Mouse (Mus musculus): ENCODE measurements at regions not wholly inside any gene's neighbourhood (a gene's known extent, or its start where the extent isn't known, plus 50 kb on each side); places are given as distances from the start of the nearest gene placed in this dataset.
A peak's percentile ranks its signal among the peaks of the same experiment; 100 is the strongest.

DNA sequence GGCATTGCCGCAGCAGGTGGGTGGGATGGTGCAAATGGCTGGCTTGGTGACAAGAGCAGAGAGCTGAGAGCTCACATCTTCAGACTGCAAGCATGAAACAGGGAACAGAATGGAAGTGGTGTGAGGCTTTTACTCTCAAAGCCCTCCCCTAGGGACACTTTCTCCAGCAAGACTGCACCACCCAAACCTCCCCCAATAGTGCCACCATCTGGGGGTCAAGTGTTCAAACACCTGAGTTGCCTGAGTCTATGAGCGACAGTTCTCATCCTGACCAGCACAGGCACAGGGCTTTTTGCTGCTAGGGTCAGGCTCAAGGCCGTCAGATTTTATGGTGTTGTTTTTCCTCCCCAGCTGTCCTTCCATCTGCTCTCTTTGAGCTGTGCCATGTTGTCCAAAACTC, 337.9 kb upstream of the Eif4g2 start:
- no peak for DNase-seq (ENCODE audit: low spot score in 2 of 2)

DNA sequence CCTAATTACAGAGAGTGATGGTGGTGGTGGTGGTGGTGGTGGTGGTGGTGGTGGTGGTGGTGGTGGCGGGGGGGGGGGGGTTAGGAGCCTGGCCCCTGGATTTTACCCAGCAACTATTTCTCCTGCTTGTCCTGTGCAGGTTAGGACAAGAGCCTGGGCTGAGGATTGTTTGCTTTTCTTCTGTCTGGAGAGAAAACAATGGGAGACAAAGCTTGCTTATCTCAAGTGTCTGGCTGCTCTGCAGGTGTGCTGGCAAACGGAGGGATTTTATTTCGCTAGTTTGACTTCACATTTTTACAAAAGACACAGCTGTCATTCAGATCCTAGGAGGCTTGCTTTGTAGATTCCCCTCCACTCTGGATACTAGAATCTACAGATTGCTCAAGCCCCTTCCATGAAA, 334.9 kb upstream of the Eif4g2 start:
- DNase-seq (ENCODE audit: low spot score in 2 of 2), result no peak

DNA sequence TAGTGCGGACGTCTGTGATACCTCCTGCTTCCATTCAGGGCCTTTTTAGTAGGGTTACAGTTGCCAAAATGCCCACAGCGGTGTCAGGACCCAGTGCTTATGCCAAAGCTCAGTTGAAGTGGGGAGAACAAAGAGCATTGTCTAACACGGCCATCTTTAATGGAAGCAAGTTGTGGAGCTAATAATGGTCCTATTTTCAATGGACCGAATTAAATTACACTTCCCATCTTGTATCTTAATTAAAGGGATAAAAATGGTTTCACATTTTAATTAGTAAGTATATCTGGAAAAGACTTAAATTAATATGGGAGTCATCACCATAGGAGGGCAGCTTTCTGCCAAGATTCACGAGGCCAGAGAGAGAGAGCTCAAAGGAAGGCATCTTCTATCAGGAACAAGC, 333.2 kb upstream of the Eif4g2 start:
- DNase-seq (ENCODE audit: low spot score in 2 of 2), result no peak

DNA sequence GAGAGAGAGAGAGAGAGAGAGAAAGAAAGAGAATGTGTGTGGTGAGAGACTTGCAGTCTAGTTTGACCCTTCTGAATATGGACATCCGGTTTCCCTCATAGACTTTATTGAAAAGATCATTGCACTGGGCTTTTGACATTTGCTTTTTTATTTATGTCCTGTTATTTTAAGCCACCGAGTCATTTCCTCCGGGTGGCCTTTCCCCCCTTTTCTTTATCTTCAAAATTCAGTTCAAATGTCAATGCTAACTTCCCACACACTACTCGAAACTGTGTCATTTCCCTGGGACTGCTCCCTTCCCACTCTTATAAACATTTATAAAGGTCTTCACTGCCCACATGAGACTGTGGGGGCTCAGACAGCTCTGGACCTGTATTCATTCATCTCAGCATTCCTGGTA, 330.9 kb upstream of the Eif4g2 start:
- DNase-seq (ENCODE audit: low spot score in 2 of 2), result peak; percentile 26 to 59

DNA sequence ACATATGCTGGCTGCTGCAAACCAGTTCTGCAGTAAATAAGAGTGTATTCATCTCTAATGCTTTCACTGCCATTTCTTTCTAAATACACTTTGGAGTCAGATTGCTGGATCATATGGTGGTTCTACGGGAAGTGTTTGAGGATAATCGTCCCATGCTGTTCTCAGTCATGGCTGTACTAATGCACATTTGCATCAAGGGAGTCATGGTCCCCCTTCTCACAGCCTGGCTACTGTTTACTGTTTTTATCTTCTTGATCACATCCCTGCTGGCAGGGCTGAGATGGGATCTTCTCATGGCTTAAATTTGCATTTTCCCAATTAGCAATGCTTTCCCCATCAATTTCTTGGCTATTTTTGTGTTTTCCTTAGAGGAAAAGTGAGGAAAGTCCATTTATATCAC, 330.1 kb upstream of the Eif4g2 start:
- no peak for DNase-seq (ENCODE audit: low spot score in 2 of 2)

DNA sequence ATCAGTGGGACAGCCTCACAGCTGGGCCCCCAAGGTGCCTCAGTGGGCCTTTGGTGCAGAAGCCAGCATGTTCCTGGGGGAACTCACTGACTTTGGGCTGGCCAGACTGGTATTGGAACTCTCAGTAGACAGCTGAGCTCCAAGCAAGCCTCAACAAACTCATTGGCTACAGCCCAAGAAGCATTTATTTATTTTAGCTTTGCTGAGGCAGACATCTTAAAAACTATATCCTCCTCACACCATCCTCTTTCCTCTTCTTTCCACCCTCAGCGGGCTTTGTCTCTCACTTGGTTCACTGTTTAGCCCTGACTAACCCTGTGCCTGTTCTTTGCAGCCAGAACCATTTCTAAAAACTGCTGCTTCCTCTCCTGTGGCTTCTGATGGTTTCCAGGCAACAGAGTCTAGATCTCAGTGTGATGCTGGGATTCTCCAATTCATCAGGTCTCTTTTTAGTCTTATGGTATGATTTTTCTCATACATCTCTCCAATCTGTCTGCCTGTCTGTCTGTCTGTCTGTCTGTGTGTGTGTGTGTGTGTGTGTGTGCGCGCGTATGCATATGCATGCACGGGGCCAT, 328.6 kb upstream of the Eif4g2 start:
- DNase-seq (ENCODE audit: low spot score in 2 of 2), result no peak

DNA sequence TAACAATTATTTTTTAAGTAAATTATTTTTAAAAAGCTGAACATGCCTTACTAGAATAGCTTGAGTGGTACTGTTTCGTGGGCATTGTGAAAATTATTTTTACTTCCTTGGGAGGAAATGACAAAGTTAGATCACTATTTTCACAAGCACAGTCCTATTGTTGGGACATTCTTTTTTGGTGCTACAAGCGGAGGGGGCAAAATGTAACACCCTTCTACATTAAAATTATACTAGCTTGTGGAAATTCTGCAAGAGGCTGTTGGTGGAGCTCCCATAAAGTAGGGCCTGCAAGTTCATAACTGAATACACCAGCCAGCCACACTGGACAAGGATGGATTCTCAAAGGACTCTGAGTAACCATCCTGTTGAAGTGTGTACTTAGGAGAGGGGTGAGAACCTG, 313.1 kb upstream of the Eif4g2 start:
- no peak for DNase-seq (ENCODE audit: low spot score in 2 of 2)

DNA sequence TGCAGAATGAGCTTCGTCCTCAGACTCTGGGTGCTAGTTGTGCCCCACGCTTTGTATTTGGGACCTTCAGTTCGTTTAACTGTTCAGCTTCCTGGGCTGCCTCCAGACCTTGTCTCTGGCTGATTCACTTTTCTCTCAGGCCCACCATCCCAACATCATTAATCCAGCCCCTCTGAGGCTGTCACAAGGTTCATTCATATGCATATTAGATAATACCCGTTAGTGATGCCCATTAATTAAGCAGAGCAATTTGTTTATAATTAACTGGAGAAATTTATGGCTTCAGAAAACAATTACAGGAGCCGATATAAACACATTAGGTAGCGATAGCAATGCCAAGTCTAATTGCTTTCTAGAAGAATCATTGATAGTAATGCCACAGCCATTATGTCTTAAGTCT, 312.3 kb upstream of the Eif4g2 start:
- DNase-seq (ENCODE audit: low spot score in 2 of 2), result no peak

DNA sequence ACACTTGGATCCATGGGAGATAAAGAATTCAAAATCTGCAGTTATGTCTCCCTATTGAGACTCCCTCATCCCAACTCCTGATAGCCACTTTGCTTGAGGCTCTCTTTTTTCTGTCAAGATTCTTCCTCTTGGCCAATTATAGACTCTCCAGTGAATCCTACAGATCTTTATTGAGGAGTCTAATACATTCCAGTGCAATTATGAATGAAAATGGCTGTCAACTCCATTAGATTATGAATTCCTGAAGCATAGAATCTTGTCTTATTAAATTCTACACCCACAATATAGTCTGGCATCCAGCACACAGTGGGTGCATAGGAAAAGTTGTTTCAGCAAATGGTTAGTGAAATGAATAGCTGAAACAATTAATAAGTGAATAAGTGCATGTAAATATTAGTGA, 311.0 kb upstream of the Eif4g2 start:
- no peak for DNase-seq (ENCODE audit: low spot score in 2 of 2)

DNA sequence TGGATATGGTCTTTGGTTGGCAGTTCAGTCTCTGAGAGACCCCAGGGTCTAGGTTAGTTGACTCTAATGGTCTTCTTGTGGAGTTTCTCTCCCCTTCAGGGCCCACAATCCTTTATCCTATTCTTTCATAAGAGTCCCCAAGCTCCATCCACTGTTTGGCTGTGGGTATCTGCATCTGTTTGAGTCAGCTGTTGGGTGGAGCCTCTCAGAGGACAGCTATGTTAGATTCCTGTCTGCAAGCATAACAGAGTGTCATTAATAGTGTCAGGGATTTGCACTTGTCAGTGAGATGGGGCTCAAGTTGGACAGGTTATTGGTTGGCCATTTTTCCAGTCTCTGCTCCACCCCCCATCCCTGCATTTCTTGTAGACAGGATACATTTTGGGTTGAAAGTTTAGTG, 306.9 kb upstream of the Eif4g2 start:
- no peak for DNase-seq (ENCODE audit: low spot score in 2 of 2)

DNA sequence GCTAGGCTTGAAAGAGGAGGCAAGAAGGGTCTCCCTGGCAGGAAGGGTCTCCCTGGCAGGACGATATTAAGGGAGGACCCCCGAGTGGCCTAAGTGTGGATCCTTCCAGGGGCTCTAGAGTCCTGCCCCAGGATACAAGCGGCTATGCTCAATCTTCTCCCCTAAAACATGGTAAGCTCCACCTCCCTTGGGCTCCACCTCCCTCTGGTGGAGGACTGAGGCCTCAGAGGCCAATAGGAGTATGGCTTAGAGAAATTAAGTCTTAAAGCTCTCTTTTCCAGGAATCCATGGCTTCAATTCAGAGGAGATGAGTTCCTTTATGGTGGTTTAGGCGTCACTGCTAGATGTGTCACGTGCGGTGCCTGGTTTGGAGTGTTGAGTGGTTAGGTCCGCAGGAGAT, 291.7 kb upstream of the Eif4g2 start:
- DNase-seq (ENCODE audit: low spot score in 2 of 2), result no peak

DNA sequence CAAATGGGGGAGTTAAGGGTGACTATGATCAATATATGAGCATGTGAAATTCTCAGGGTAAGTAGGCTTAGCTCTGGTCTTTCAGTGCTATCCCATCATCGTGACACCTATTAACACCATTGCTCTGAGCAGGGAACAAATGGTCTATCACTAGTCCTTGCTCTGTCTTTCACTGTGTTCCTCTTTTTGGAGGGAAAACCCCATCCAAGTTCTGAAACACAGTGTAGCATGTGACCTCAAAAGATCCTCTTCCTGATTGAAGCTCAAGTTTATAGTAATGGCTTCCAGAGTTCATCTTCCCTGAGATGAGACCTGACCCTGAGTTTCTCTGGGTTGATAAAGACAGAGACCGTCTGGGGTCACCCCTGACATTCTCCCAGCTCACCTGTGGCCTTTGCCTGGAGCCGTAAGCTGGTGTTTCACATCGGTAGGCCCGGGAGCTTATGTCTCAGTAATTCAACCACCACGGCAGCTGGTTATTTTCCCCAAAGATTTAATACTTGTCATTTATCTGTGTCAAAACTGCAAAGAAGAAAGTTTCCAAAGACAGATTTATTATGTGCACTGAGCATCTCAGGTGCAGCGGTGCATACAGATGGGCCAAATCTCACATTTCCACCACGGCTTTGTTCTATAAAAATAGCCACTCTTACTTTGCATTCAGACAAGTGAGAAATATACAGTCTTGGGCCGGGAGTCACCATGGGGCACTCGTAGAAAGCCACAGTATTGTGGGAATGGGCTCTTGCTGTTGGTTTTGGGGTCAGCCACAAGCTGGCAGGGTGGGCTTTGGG, 290.7 kb upstream of the Eif4g2 start:
- no peak for DNase-seq (ENCODE audit: low spot score in 2 of 2)

DNA sequence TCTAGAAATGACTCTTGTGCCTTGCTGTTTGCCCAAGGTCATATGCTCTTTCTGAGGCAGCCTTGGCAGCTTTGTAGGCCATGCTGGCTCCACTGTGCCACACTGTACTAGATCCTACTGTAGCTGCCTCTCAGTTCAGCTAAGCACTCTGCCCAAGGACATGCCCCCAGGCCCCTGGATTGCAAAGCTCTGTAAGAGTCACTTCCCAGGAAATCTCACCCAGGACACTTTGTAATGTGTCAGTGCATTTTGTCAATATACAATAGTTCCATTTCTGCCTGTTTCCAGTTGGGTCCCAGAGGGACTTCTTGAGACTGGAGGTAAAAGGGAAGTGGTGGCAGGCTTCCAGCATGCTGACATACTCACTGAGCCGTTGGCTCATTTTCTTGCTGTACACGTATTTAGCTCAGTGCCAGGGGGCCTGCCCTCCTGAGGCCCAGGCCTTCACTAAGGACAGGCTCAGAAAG, 287.6 kb upstream of the Eif4g2 start:
- peak; percentile 32 to 33 for DNase-seq (ENCODE audit: low spot score in 2 of 2)

DNA sequence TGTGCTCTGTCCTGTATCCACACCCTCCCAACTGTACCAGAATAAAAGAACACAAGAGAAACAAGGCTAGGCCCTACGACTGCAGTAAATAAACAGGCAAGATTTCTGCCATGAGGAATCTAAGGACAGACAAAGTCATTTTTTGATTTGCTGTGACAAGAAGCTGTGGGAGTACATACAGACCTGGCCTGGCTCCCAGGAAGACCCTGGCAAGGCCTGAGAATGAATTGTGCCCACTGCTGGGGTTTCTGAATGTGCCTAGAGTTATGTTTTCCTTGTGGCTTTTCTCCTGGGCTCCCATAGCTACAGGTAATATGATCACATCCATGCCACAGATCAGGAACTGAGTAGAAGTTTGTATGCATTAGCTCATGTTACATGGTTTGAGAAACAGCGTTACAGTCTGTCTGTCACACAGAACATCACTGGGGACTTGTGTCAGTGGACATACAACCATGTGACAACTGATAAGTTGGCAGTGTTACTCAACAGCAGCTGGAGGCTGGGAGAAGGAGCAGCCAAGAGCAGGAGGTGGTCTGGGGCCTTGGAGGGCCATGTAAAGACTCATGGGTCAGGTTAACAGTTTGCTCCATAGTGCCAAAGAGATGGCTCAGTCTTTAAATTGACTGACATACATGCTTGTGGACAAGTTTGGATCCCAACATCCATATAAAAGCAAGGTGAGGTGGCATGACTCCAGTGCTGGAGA, 285.6 kb upstream of the Eif4g2 start:
- no peak for DNase-seq (ENCODE audit: low spot score in 2 of 2)

DNA sequence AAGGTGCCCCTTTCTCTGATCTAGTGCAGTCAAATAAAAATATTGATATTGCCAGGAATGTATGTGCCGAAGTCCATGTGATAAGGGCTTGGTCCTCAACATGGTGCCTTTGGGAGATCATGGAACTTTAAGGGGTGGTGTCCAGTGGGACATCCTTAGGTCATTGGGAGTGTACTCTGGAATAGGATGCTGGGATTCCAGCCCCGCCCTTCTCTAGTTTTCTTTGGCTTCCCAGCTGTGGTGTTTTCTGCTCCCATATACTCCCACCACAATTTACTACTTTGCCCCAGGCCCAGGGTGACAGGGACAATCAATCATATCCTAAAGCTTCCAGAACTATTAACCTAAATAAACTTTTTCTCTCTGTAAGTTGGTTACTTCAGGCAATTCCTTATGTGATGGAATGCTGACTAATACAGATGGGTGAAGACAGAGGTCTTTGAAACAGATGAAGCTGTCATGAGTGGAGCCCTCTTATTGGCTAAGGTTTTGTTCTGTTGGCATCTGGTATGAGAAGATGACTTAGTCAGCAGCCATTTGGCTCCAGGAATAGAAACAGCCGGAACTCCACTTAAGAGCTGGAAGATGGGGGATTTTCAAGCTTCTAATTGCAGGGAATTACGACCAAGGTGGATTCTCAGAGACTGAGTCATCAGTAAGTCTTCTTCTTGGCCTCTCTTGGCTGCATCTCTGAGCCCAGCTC, 284.3 kb upstream of the Eif4g2 start:
- DNase-seq (ENCODE audit: low spot score in 2 of 2), result no peak

DNA sequence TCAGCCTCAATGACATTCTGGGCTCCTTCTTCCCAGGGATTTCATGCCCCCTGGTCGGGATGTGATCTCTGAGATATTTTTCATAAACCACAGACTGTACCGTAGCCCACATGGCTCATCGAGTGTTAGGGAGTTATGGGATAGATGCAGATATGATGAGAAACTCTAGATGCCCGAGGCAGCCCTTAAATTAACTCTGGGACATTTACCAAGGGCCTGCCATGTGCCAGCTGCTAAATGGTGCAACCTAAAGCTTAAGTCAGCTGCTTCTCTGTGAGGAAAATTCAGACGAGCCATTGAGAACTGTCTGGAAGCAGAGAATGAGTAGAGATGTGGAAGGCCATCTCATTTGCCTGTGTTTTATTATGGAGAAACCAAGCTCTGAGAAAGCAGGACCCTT, 282.6 kb upstream of the Eif4g2 start:
- no peak for DNase-seq (ENCODE audit: low spot score in 2 of 2)

DNA sequence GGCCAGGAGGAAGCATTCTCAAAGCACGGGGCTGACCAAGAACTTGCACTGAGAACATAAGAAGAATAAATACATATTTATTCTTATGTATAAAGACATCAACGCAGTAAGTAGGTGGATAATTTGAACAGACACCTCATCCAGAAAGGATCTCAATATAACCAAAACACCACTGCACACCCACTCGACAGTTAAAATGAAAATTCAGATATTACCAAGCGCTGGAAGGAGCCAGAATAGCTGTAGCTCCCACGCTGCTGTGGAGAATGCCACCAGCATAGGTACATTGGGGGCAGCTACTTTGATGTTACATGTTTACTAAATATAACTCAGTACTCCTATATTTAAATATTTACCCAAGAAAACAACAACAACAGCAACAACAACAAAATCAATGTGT, 280.4 kb upstream of the Eif4g2 start:
- no peak for DNase-seq (ENCODE audit: low spot score in 2 of 2)

DNA sequence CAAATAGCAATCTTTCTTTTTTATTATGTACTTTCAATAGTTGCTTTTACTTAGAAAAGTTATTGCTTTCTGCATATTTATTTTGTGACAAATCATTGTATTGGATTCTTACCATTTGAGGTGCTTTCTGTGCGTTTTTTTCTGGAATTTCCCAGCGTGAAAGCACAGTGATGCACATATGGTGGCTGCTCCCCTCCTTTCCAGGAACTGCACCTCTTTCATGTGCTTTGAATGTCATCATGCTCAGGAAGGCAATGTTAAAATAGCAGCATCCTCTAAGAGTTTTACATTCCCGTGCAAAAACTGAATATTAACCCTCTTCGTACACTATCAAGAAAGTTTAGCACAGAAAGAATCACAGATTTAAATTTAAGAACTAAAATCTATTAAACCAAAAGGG, 279.8 kb upstream of the Eif4g2 start:
- no peak for DNase-seq (ENCODE audit: low spot score in 2 of 2)

DNA sequence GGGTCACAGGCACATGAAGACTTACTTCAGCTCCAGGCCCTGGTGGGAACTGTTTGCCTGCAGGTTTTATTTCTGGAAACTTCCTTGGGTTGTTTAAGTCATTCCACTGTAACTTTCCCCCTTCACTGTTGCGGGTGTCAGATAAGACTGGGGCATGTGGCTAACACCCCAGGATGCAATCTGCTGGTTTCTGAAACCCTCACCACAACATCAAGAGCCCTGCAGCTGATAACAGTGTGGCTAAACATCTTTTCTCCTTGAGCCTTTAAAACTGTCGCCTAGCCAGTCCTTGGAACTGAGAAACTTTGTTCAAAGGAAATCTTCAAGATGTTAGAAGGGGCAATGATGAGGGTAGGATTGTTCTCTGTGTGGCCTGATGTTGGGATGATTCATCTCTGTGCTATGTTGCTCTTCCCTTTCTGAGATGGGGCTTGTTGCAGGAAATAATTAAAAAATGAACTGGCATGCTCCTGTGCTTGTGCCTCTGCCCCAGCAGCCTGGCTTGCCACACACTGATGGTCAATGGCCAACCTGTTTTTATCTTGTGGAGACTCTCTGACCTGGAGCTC, 272.3 kb upstream of the Eif4g2 start:
- DNase-seq (ENCODE audit: low spot score in 2 of 2), result no peak

DNA sequence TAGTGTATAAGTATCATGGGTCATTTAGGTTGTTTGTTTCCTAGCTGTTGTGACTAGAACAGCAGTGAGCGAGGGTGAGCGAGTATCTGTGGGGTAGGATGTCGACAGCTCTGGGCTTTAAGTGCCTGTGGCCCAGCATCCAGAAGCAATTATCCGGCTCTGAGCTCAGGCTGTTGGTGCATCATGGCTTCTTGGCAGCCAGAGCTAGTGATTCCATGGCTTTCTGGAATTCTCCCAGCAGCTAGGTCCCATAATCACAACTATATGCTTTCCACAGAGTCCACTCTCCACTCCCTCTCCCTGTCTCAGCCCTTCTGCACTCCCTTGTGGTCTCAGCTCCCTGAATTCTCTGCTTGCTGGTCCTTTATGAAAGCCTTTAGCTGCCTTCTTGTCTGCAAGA, 271.2 kb upstream of the Eif4g2 start:
- no peak for DNase-seq (ENCODE audit: low spot score in 2 of 2)

DNA sequence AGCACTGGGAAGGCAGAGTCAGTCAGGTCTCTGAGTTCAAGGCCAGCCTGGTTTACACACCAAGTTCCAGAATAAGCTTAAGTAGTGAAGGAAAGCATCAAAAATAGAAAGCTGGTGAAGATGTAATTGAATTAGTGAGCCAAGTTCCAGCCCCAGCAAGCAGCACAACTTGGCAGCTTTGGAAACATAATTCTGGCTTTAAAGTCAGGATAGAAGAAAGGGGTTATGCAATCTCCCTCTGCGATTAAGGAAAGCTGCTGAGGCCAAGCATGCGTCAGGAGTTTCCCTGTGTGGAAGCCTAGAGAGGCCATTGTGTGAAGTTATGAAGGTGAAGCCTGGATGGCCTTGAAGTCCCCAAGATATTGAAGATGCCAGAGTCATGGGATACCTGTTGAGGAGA, 269.3 kb upstream of the Eif4g2 start:
- peak; percentile 4 to 12 for DNase-seq (ENCODE audit: low spot score in 2 of 2)

DNA sequence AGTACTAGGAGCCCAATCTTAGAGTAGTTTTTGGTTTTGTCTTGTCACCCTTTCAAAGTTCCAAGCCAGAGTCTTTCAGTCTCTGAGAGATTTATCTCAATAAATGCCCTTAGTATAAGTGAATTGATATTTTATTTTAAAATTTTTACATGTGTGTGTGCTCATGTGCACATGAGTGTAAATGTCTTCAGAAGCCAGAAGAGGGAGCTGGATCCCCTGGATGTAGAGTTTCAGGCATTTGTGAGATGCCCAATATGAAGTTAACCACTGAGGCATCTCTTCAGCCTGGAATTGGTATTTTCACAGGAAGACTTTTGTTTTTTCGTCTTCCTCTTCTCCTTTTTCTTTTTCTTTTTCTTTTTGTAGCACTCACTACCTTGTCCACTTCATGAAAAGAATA, 262.3 kb upstream of the Eif4g2 start:
- DNase-seq (ENCODE audit: low spot score in 2 of 2), result no peak

Data from heart, adult 9 months (tissue).